Mouse (Mus musculus) CH12.LX (cell line): ENCODE data around the gene Arhgef3.

ENCODE experiments used
- CTCF ChIP-seq, 2 experiments: IDR thresholded peaks in 1 of 2; conservative IDR thresholded peaks in 1 of 2; 2 replicates each; pipeline ENCODE4 v1.5.1; 2011 to 2012; ENCODE audit warnings: low read depth in 2 of 2, low read length in 2 of 2, improper control_type of control experiment in 1 of 2, inconsistent platforms in 1 of 2, mild to moderate bottlenecking in 1 of 2, moderate library complexity in 1 of 2
- HCFC1 ChIP-seq: IDR thresholded peaks from 2 replicates; pipeline ENCODE4 v1.6.1; 2012; ENCODE audit warnings: low read depth, mild to moderate bottlenecking, inconsistent platforms, low read length, improper control_type of control experiment
- POLR2A ChIP-seq: IDR thresholded peaks from 2 replicates; pipeline ENCODE4 v1.6.1; 2011; ENCODE audit warnings: low read depth, mild to moderate bottlenecking, improper control_type of control experiment, low read length
- RAD21 ChIP-seq: IDR thresholded peaks from 2 replicates; pipeline ENCODE4 v1.6.1; 2011; ENCODE audit warnings: low read depth, mild to moderate bottlenecking, low read length, improper control_type of control experiment, moderate library complexity
- USF1 ChIP-seq: IDR thresholded peaks from 2 replicates; pipeline ENCODE4 v1.6.1; 2014; ENCODE audit warnings: low read depth, mild to moderate bottlenecking, inconsistent platforms, low read length, improper control_type of control experiment

- TF ChIP-seq CTCF (conservative IDR thresholded peaks at IDR 0.05 in 1 of 2, IDR thresholded peaks at IDR 0.05 in 1 of 2; ENCODE audit: low read depth in 2 of 2, low read length in 2 of 2): no peak
- TF ChIP-seq RAD21: no peak
- TF ChIP-seq USF1: no peak
- TF ChIP-seq POLR2A: no peak
- no peak for TF ChIP-seq HCFC1
These were observed 36.7 kb downstream of the Arhgef3 start for GRCm38 (mm10) chr14:27151432-27151831.
